Mouse (Mus musculus): ENCODE data around the gene Opcml.

GRCm38 (mm10) chr9:28822060-28822459, 1031.5 kb downstream of the Opcml start:
- TF ChIP-seq CTCF (IDR thresholded peaks at IDR 0.05; ENCODE audit: extremely low read depth, insufficient read depth, insufficient read length, insufficient replicate concordance) (no peak), POLR2A (IDR thresholded peaks at IDR 0.05; ENCODE audit: low read depth, low read length) (no peak)

All from spleen, adult 2 months (tissue).